Mouse (Mus musculus) heart, adult 10 weeks (tissue): Measurements from ENCODE around the gene Mrpl53. TPM values are rescaled to one million over a fixed set of nuclear protein-coding genes. Genes with fewer than 3 reads are reported as not detected.

Experiments used
- polyA plus RNA-seq: library from polyadenylated mRNA; stranded (reverse); fragments of 350-450 nt; fragmentation: Illumina TruSeq; extraction: RNeasy Lipid Tissue Mini Kit (QIAGEN cat#74804); gene quantifications from one replicate; pipeline ENCODE4 v1.2.3, GENCODE M21; 2014; ENCODE audit warnings: low read depth, low replicate concordance

The Mrpl53 gene
- 134 TPM for polyA plus RNA-seq

DNA sequence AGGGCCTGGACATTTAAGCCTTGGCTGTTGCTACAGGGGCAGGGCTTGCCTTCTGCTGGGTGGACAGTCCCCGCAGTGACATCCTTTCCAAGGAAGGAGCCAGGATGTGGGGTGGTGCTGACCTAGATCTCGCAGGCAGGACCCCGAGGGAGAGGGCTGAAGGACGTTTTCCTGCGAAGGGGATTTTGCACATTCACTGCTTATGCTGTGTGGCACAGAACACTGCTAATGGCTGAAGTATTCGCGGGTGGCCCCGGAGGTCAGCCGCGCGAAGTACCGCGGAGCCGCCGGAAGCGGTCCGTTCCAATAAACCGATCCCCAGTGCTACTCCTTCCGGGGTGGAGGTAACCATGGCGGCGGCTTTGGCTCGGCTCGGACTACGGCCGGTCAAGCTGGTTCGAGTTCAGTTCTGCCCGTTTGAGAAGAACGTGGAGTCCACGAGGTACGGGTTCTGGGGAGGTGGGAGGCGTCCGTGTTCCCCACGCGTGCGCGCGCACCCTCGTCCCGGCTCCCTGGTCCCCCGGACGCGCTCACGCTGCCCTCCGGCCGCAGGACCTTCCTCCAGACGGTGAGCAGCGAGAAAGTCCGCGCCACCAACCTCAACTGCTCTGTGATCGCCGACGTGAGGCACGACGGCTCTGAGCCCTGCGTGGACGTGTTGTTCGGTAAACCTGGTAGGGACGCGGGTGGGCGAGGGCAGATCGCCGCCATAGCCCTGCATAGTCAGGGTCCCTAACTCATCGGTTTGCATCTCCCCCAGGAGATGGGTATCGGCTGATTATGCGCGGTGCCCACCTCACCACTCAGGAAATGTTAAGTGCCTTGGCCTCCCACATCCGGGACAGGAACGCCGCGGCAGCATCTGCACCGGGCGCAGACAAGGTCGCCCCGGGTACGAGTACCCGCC is at the start of gene Mrpl53:
Gene Mrpl53, plus strand, starts transcription at position 279 of the 907 bp plus-strand sequence.

DNA sequence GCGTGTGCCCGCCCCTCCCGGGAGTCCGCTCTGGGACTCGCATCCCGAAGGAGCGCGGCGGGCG is 38.8 kb upstream of the Mrpl53 start, which contains the start of gene Tlx2:
Gene Tlx2, minus strand, starts transcription at position 47 of the 64 bp plus-strand sequence.

DNA sequence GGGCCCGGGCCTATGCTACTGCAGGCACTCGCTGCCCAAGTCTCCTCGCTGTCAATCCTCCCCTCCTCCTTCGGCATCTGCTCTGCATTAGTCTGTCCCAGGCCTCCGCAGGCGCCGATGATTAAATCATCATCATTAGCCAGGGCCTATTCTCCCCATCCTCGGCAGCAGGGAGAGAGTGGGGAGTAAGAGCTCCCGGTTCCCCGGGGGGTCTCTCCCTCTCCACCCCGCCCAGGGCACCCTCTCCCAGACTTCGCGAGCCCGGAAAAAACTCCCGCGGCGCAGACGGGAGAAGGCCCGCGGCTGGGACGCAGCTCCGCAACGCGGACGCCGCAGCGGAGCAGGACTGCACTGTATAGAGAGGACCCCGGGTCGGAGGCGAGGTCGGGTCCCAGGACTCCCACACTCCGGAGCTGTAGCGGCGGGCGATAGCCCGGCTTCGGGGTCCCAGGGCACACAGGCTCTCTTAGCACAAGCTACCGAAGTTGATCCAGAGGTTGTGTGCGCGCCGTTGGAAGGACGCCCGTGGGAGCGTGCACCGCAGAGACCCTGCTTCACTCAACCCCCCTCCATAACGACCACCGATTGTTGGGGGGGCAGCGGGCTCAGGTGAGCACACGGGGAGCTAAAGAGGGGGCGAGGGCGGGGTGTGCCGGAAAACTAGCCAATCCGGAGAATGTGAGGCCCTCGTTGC is 31.1 kb upstream of the Mrpl53 start, which contains the start of gene Pcgf1:
Gene Pcgf1, plus strand, starts transcription at position 240 of the 694 bp plus-strand sequence.

DNA sequence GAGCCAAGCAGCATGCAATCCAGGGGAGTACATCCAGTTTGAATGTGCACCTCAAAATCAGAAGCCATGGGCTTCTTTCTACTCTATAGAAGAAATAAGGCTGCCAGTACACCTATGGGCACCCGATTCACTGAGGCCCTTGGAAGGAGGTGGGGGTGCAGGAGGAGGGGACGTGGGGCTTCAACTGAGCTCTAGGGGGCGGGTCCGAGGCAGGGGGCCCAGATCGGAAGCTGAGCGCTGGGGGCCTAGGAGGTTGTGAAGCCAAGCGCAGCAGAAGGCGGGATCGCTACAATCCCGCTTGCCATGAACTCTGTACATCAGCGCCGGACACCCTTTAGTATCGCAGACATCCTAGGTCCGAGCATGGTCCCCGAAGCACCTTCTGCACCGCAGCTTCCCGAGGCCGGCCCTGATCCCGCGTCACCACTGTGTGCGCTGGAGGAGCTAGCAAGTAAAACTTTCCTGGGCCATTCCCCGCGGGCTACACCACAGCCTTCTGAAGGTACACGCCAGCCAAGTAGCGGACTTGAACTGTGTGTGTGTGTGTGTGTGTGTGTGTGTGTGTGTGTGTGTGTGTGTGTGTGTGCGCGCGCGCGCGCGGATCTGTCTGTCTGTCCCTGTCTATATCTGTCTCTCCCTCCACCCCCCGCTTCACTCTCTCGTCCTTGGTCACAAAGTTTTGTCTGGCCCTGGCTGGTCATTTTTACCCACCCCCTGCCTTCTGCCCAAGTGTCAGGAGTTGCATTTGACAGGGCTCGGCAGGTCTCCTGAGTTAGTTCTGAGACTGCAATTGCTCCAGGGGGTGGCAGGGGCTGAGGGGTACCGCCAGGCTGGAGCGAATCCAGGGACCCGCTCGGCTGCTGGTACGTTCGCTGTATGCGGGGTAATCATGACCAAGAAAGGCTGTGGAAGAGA is 22.5 kb upstream of the Mrpl53 start, which contains the start of gene Lbx2:
Gene Lbx2, plus strand, starts transcription at position 247 of the 915 bp plus-strand sequence.

DNA sequence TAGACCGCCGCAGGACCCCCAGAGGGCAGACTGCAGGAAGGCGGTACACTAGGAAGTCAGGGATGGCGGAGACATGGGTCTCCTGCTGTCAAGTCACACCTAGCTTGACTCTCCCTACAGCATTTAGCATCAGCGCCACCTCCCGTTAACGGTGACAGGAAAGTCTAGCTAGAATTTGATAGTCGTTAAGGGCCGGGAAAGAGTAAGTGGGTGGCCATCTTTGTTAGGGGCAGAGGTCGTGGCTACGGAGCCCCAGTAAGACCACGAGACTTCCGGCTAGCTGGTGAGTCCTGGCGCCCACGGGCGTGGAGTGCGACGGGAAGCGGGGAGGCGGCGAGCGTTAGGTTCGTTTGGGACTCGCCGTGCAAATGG is 7.5 kb upstream of the Mrpl53 start, which contains the start of the genes Ccdc142 and Gm42688:
Gene Ccdc142, plus strand, starts transcription at position 286 of the 372 bp plus-strand sequence.
Gene Gm42688, plus strand, starts transcription at position 302 of the 372 bp plus-strand sequence.

DNA sequence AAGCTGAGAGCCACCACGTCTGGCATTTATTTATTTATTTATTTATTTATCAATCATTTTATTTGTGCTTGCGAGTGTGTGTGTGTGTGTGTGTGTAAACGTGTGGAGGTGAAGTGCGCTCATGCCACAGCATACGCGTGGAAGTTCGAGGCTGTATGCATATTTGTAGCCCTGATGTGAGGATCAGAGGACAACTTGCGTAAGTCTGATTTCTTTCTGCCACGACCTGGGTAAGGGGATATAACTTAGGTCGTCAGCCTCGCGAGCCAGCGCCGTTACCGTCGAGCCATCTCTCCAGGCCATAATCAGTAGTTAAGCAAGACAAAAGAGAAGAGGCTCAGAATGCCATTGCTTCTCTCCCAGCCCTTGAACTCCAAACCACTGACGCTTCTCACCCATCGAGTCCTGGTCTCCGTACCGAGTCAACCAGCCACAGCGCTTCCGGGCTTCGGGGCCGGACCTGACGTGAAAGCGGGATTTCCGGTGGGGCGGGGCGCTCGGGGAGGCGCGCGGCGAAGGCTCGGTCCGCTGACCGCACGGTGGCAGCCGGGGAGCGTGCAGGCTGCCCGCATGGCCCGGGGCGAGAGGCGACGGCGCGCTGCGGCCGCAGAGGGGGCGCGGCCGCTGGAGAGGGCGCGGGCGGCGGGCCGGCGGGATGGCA is 6.3 kb downstream of the Mrpl53 start, which contains the start of gene Mogs:
Gene Mogs, plus strand, starts transcription at position 486 of the 661 bp plus-strand sequence.

DNA sequence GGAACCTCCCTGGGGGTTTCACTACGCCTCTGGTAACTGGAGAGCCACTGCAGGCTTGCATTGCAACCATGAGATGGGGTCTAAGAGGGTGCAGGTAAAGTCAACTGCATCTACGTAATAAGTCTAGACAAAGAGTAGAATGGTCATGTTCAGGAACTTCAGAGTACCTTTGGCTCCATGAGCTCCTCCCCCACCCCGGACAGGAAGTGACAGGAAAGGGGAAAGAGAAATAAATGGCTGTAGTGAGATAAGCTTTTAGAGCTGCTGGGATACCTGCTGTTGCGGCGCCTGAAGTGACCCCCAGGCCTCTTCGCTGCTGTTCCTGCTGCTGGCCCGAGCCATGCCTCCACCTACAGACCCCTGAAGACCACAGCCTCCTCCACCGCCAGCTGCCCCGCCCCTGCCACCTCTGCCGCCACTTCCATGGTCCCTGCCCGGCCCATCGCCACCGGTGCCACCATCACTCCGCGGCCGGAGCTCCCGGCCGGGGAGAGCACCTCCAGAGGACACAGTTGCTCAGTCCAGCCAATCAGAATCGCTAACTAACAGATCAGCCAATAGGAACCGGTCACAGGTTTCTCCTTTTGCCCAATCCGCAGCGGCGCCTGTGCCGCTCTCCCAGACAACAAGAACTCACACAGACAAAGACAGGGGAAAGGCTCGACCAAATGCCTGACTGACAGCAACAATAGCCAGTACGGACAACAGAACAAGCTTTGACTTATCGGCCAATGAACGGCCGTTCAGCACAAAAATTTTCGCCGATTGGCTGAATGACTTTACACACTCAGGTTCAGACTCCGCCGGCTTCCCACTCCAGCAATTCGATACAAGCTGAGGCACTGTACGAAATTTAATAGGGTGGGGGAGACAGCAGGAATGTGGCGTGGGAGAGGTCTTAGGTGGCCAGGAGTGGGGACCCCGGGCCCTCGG is 12.4 kb downstream of the Mrpl53 start, which contains the start of gene Wbp1:
Gene Wbp1, minus strand, starts transcription at position 630 of the 933 bp plus-strand sequence.

DNA sequence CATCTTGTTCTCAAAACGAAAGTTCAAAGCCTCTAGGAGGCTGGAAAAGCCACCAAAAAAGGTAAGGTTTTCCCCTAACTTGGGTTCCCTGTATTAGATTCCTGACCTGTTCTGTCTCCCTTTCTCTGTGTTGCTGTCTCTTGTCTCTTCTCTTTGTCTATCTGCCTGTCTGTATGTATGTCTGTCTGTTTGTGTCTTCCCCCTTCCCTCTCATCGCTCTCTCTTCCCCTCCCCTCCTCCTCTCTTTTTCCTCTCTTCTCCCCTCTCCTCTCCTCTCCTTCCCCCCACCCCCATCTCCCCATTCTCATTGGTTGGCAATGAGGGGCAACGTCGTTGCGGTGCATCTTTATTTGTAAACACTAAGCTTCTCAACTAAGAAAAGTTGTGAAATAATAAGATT is 16.5 kb downstream of the Mrpl53 start, which contains the start of gene Ino80b:
Gene Ino80b, minus strand, starts transcription at position 101 of the 400 bp plus-strand sequence.

DNA sequence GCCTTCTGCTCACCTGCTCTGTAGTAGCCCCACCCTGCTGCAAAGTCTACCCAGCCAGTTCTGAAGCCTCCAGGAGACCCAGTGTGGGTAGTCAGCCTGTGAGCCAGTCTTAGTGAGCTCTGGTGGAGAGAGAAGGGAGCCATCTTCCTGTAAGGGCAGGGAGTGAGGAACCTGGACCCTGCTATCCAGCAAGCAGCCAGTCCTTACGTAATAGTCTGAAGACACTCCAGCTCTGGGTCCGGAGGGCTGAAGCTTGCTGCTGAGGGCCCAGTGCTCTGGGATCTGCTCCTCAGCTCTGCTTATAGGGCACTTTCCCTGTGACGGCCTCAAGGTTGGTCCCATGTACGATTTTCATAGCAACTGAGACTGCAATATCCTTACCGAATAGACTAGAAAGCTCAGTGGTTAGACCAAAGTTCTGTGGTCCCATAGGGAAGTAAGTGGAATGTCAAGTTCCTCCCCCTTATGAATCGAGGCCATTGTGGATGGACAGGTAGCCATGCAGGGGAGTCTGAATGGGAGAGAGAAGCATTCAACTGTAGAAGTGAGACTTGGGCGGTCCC is 26.2 kb downstream of the Mrpl53 start, which contains the start of gene Rtkn:
Gene Rtkn, plus strand, starts transcription at position 513 of the 563 bp plus-strand sequence.

DNA sequence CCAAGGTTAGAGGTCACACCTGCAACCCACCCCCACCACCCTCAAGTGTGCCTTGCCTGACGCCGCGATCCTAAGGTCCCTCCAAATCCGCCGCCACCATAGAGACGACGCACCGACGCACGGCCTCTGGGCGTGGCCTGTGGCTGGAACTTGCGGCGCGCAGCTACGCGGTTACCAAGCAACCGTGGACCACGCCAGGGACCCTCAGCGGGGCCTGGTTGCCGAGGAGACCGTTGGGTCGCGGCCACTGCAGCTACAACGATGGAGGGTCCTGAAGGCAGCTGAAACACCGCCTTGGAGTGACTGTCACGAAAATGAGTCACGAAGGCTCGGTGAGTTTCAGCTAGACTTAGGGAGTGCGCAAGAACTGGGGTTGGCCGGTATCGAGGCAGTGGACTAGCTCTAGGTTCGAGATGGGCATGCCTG is 47.4 kb downstream of the Mrpl53 start, which contains the start of the genes Wdr54 and 1700003E16Rik:
Gene Wdr54, minus strand, starts transcription at position 139 of the 426 bp plus-strand sequence.
Gene 1700003E16Rik, plus strand, starts transcription at position 146 of the 426 bp plus-strand sequence.

Other genes starting within 250 kb of the Mrpl53 start
- 0.34 TPM for gene Sema4f, start 169.3 kb upstream of the Mrpl53 start, polyA plus RNA-seq
- not detected for gene M1ap, start 162.1 kb upstream of the Mrpl53 start, polyA plus RNA-seq
- 3.5 TPM for gene Dok1, start 75.6 kb upstream of the Mrpl53 start, polyA plus RNA-seq
- 4.9 TPM for gene Loxl3, start 74.9 kb upstream of the Mrpl53 start, polyA plus RNA-seq
- 107 TPM for gene Aup1, start 54.5 kb upstream of the Mrpl53 start, polyA plus RNA-seq
- 41.4 TPM for gene Htra2, start 53.8 kb upstream of the Mrpl53 start, polyA plus RNA-seq
- 1.3 TPM for gene Dqx1, start 51.2 kb upstream of the Mrpl53 start, polyA plus RNA-seq
- gene Tlx2, start 38.7 kb upstream of the Mrpl53 start, polyA plus RNA-seq = not detected
- 10.6 TPM for gene Pcgf1, start 31.2 kb upstream of the Mrpl53 start, polyA plus RNA-seq
- gene Lbx2, start 22.7 kb upstream of the Mrpl53 start, polyA plus RNA-seq = 0.76 TPM
- 0.73 TPM for gene Ccdc142, start 7.4 kb upstream of the Mrpl53 start, polyA plus RNA-seq
- 1.6 TPM for gene Gm42688, start 7.4 kb upstream of the Mrpl53 start, polyA plus RNA-seq
- gene Mogs, start 6.5 kb downstream of the Mrpl53 start, polyA plus RNA-seq = 11.1 TPM
- gene Wbp1, start 12.5 kb downstream of the Mrpl53 start, polyA plus RNA-seq = 77.2 TPM
- 9.5 TPM for gene Ino80b, start 16.4 kb downstream of the Mrpl53 start, polyA plus RNA-seq
- 10.5 TPM for gene Rtkn, start 26.4 kb downstream of the Mrpl53 start, polyA plus RNA-seq
- gene Wdr54, start 47.4 kb downstream of the Mrpl53 start, polyA plus RNA-seq = 1.9 TPM
- gene 1700003E16Rik, start 47.4 kb downstream of the Mrpl53 start, polyA plus RNA-seq = not detected
- gene Dctn1, start 56.9 kb downstream of the Mrpl53 start, polyA plus RNA-seq = 81.2 TPM
- not detected for gene Slc4a5, start 110.8 kb downstream of the Mrpl53 start, polyA plus RNA-seq
- gene Mthfd2, start 216.9 kb downstream of the Mrpl53 start, polyA plus RNA-seq = 2.9 TPM
- gene Mob1a, start 217.0 kb downstream of the Mrpl53 start, polyA plus RNA-seq = 25.4 TPM
- gene Bola3, start 240.1 kb downstream of the Mrpl53 start, polyA plus RNA-seq = 291 TPM